Mouse (Mus musculus) Muller cell, postnatal 12 days (primary cell): Measurements from ENCODE around the gene Zfyve28.
A peak's percentile ranks its signal among the peaks of the same experiment; 100 is the strongest.

Experiments
- DNase-seq: peaks from one replicate; pipeline ENCODE4 v3.0.0-alpha.2; 2015; ENCODE audit errors: inconsistent ontology term

Gene Zfyve28

GRCm38 (mm10) chr5:34183156-34183880, 104.9 kb downstream of the Zfyve28 start:
- DNase-seq, result no peak

DNA sequence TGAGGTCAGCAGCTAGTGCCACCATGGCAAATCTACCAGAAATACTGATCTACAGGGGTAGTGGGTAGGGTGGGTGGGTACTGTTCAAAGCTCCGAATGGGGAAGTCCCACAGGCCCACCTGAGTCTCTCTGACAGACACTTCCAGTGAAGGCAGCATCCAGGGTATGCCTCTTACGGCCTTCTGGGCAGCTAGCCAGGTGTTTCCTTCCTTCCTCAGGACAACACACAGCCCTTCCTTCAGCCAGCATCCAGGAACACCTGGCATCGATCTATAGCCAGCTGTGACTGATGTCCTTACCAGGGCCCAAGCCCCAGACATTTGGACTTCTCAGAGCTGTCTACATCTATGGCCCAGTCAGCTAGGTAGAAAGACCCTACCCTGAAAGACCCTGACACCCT, 105.8 kb downstream of the Zfyve28 start:
- no peak for DNase-seq

- no peak for DNase-seq
Observed at GRCm38 (mm10) chr5:34177821-34178220, 110.4 kb downstream of the Zfyve28 start.

DNA sequence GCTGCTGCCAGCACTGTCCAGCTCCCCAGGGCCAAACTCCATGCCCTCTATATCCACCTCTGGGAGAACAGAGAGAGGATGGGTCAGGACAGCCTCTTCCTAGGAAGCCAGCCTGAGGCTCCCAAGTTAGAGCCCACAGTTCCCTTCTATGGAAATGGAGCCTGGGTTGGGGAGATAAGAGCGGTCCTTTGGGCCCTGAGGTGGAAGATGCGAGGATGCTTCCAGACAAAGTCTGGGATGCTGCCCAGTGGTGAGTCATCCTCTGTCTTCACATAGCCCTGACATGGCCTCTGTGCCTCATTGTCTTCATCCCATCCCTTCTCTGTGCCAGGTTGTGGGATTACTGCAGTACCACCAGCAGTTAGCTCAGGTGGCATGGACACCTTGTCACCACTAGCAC, 111.2 kb downstream of the Zfyve28 start:
- no peak for DNase-seq

DNA sequence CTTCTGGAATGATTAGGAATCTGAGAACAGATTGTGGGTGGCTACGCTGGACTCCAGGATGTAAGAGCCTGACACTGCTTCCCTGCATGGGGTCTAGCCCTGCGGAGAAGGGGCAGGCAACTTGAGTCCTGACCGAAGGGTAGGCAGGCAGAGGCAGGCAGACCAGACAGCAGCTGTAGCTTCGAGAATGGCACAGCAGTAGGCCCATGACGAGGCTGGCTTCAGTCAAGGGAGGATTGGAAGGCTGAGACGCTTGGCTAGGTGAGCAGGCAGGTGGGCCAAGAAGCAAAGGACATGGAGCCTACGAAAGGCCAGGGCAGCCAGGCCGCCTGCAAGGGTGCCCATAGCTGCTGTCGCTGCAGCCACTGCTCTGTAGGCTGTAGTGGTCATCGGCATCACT, 111.6 kb downstream of the Zfyve28 start:
- DNase-seq, result no peak

DNA sequence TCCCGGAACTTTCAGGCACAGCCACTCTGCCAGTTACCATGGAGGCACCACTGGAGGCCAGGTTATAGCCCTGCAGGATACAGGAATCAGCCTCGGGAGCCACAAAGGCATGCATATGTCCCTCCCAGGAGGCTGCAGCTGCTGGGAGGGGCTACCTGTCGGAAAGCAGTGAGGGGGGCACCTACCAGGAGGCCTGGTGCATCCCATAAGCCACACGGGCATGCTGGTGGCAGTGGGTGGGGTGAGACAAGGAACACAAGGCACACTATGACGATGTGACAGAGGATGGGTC, 112.9 kb downstream of the Zfyve28 start:
- DNase-seq, result no peak

DNA sequence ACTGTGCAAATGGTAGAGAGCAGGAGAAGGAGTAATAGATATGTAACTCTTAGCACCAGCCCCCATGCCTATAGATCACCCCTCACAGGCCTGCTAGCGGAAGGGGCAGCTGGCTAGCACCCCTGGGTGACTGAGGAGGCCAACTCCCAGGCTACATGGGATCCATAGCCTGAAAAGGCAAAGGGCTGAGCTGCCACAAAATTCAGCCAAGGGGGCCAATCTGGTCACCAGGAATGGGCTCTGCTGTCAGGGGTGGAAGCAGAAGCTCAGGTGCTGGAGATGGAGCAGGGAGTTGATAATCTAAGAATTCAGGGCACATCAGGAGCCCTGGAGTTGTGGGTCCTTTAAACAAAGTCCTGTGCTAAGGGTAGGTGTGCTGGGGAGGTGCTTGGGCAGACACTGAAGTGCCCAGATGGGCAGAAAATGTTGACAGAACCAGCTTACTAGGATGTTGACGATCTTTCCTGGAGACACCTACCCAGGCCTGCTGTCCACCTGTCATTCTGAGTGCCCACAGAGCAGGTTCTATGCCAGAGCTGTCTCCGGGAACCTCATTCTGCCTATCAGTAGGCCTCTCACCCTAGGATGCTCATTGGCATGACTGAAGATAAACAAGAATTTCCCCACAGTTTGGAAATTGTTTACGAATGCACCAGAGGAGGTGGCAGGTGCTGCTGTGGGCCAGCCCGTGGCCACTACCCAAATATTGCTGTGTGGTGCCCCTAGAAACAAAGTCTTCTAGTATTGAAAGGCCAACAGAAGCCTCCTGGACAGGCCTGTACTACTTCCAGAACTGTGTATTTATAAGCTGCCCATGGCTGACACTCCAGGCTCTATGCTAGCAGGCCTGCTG, 113.5 kb downstream of the Zfyve28 start:
- DNase-seq, result no peak

DNA sequence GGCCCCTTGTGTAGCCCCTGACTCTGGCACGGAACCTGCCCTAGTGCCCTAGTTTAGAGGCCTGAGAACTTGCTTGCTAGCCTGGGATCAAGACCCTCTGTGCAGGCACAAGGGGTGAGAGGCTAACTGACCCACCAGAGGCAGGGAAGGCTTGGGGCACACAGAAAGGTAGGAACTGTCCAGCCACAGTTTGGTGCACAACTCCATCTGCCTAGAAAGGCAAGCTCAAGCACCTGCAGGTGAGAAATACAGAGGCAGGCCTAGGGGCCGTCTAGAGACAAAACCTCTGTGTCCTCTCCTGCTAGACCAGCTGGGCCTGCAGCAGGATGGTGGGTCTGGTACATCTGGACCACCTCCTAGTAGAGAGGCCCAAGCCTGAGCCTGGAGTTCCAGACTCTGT, 114.2 kb downstream of the Zfyve28 start:
- no peak for DNase-seq

DNA sequence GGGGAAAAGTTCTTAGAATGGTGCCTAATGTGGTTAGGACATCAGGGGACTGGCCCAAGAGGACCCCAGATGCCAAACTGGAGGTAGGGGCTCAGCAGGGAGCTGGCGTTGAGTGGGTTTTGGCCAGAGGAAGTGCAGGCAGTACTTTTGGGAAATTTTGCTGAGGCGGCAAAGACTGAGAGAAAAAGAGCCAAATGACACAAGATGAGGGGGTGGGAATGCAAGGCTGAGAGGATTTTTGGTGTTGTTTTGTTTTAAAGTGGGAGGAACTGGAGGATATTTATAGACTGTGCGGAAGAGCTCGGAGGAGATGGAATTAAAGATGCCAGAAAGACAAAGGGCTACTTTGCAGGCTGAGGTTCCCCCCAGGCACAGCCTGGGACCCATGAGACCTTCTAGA, 117.5 kb downstream of the Zfyve28 start:
- DNase-seq, result no peak

DNA sequence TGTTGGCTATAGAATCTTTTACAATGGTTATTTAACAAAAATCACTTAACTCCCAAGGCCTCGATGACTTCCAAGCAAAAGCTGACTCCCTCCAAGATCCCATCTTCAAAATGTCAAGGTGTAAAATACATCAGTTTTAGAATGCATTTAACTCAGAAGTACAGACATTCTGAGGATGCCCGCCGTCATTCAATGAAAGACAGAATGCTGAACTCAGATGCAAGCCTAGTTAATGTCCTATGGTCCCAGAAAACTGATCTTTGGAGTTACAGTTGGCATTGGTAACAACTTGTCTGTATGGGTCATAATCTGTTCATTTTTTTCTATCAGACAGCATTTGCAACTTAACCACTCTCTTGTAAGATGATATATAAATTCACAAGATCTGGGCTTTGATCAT, 118.3 kb downstream of the Zfyve28 start:
- DNase-seq, result no peak

- DNase-seq, result peak; percentile 100
Observed at GRCm38 (mm10) chr5:34168950-34169891, 119.0 kb downstream of the Zfyve28 start, which contains the start of the genes Poln and Haus3. Poln (minus strand) TSS chr5:34169448. Haus3 (minus strand) TSS chr5:34169527.

DNA sequence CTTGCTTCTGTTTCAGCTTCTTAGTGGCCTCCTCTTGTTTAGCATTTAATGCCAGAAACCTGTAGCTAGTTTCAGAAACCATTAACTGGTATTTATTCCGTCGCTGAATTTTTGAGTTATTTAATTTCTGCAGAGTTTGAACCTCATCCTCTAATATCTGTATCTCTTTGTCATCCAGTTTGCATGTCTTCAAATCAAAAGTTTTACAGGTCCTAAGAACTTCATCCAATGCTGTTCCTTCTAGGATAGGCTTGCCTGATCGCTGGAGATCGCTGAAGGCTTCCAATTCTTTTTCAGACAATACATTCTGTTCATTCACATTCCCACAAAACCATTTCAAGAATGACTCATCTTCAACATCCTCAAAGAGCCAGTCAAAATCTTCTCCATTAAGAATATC, 120.4 kb downstream of the Zfyve28 start:
- DNase-seq, result peak; percentile 47

DNA sequence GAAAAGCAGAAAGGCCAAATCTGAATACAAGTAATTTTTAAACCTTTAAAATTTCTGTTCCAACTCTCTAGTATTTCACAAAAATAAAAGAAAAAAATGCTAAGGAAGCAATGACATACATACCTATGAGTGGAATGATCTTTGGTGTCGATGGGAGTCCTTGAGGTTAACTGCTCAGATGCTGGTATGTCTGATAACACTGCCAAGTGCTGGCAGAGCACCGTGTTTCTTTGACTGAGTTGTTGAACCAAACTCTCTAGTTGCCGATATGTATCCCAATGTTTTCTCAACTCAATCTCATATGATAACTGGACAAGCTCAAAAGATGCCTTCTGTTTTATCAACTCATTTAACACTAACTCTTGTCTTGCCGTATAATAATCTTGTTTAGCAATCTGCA, 122.5 kb downstream of the Zfyve28 start:
- DNase-seq, result peak; percentile 10

DNA sequence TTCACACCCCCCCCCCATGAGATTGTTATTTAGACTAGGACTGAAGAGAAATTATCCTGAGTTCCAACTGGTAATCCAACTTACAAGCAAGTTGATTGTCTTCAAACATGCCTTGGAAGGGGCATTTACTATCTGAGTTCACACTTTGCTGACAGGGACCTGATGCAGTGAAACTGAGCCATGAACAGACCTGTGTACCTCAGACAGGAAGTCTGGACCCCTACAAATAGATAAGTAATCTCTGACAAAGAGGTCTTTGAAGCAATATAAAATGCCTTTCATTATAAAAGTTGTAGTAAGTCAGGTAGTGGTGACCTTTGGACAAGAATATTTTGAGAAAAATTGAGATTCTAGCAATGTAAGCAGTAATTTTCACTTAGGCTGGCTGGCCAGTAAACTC, 139.8 kb downstream of the Zfyve28 start:
- DNase-seq, result no peak

DNA sequence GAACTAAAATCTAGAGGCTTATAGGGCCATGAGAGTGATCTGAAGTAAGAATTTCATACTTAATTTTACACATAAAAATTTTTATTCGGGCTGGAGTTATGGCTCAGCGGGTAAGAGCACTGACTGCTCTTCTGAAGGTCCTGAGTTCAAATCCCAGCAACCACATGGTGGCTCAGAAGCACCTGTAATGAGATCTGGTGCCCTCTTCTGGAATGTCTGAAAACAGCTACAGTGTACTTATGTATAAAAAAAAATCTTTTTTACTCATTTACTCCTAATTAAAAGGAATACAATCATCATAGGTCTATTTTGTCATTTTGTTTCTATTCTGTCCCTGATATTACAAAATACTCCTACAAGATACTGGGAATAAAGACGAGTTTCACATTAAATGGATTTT, 140.7 kb downstream of the Zfyve28 start:
- DNase-seq, result no peak
